Mouse (Mus musculus): ENCODE data around the gene Farp1. TPM values are rescaled to one million over a fixed set of nuclear protein-coding genes. Genes with fewer than 3 reads are reported as not detected.

Farp1 gene
- polyA plus RNA-seq, 1 experiment from 2014 or later = 33.8 TPM

- no peaks in the 10 kb centered on the region for H3K36me3 ChIP-seq (ENCODE audit: control insufficient read depth, insufficient read depth, low read length)
- H3K4me1 ChIP-seq (replicated peaks; ENCODE audit: control insufficient read depth, insufficient read depth, low read length) = no peaks in the 10 kb centered on the region
- no peak for DNase-seq (ENCODE audit: low spot score)
- no peaks in the 10 kb centered on the region for H3K9me3 ChIP-seq (ENCODE audit: control insufficient read depth, low read length)
- H3K4me3 ChIP-seq (ENCODE audit: low read depth, low read length) = no peak overlapping the region
- H3K27ac ChIP-seq (ENCODE audit: low read depth, low read length) = no peak overlapping the region
- 93% methylated on average over 1 of the region's 1 CpGs for WGBS
- no peak for ATAC-seq (replicated peaks; ENCODE audit: low FRiP score)
- H3K27me3 ChIP-seq (ENCODE audit: control insufficient read depth, insufficient read depth, low read length) = no peaks in the 10 kb centered on the region
- H3K9ac ChIP-seq (ENCODE audit: low read length) = no peak overlapping the region
- no peak overlapping the region for H3K4me2 ChIP-seq (ENCODE audit: low read depth, low read length, severe bottlenecking)
Measured at GRCm38 (mm10) chr14:121164866-121165265, 129.9 kb downstream of the Farp1 start.

- H3K27ac ChIP-seq (ENCODE audit: low read depth, low read length) = no peak overlapping the region
- no peaks in the 10 kb centered on the region for H3K36me3 ChIP-seq (ENCODE audit: control insufficient read depth, insufficient read depth, low read length)
- H3K27me3 ChIP-seq (ENCODE audit: control insufficient read depth, insufficient read depth, low read length) = no peaks in the 10 kb centered on the region
- no peaks in the 10 kb centered on the region for H3K9me3 ChIP-seq (ENCODE audit: control insufficient read depth, low read length)
- no peak overlapping the region for H3K4me2 ChIP-seq (ENCODE audit: low read depth, low read length, severe bottlenecking)
- H3K4me1 ChIP-seq (replicated peaks; ENCODE audit: control insufficient read depth, insufficient read depth, low read length) = no peaks in the 10 kb centered on the region
- no peak overlapping the region for H3K9ac ChIP-seq (ENCODE audit: low read length)
- no peak for ATAC-seq (replicated peaks; ENCODE audit: low FRiP score)
- DNase-seq (ENCODE audit: low spot score) = no peak
- H3K4me3 ChIP-seq (ENCODE audit: low read depth, low read length) = no peak overlapping the region
- WGBS = 73% methylated on average over 6 of the region's 6 CpGs
Measured at GRCm38 (mm10) chr14:121165408-121166037, 130.5 kb downstream of the Farp1 start.

DNA sequence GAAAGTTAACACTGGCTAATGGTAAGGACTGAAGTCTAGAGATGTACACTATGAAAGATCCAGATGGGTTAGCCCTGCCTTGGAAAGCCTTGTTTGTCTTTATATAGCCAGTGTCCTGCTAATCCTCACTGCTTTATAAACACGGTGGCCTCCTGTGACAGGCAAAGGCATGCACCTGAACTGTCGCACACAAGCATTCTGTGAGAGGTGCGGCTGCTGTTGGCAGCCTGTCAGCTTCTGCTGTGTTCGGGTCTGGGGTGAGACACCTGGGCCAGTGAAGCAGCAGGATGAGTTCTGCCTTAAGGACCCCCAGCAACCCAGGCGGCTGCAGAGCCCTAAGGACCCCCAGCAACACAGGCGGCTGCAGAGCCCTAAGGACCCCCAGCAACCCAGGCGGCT, 131.0 kb downstream of the Farp1 start:
- H3K4me1 ChIP-seq (replicated peaks; ENCODE audit: control insufficient read depth, insufficient read depth, low read length) = no peaks in the 10 kb centered on the region
- ATAC-seq (replicated peaks; ENCODE audit: low FRiP score) = no peak
- H3K9ac ChIP-seq (ENCODE audit: low read length) = no peak overlapping the region
- H3K9me3 ChIP-seq (ENCODE audit: control insufficient read depth, low read length) = no peaks in the 10 kb centered on the region
- no peak overlapping the region for H3K4me3 ChIP-seq (ENCODE audit: low read depth, low read length)
- no peak overlapping the region for H3K4me2 ChIP-seq (ENCODE audit: low read depth, low read length, severe bottlenecking)
- WGBS = 82% methylated on average over 7 of the region's 7 CpGs
- no peaks in the 10 kb centered on the region for H3K36me3 ChIP-seq (ENCODE audit: control insufficient read depth, insufficient read depth, low read length)
- H3K27me3 ChIP-seq (ENCODE audit: control insufficient read depth, insufficient read depth, low read length) = no peaks in the 10 kb centered on the region
- H3K27ac ChIP-seq (ENCODE audit: low read depth, low read length) = no peak overlapping the region
- DNase-seq (ENCODE audit: low spot score) = no peak

GRCm38 (mm10) chr14:121168716-121169115, 133.7 kb downstream of the Farp1 start:
- DNase-seq (ENCODE audit: low spot score) (no peak), ATAC-seq (replicated peaks; ENCODE audit: low FRiP score) (no peak)
- no peaks in the 10 kb centered on the region for H3K36me3 ChIP-seq (ENCODE audit: control insufficient read depth, insufficient read depth, low read length)
- peaks cover 13% of the 10 kb centered on the region for H3K4me1 ChIP-seq (replicated peaks; ENCODE audit: control insufficient read depth, insufficient read depth, low read length)
- 79% methylated on average over 3 of the region's 3 CpGs for WGBS
- no peak overlapping the region for H3K4me2 ChIP-seq (ENCODE audit: low read depth, low read length, severe bottlenecking)
- no peak overlapping the region for H3K4me3 ChIP-seq (ENCODE audit: low read depth, low read length)
- no peak overlapping the region for H3K9ac ChIP-seq (ENCODE audit: low read length)
- no peak overlapping the region for H3K27ac ChIP-seq (ENCODE audit: low read depth, low read length)
- no peaks in the 10 kb centered on the region for H3K27me3 ChIP-seq (ENCODE audit: control insufficient read depth, insufficient read depth, low read length)
- no peaks in the 10 kb centered on the region for H3K9me3 ChIP-seq (ENCODE audit: control insufficient read depth, low read length)

GRCm38 (mm10) chr14:121170321-121170720, 135.3 kb downstream of the Farp1 start:
- 88% methylated on average over 9 of the region's 9 CpGs for WGBS
- ATAC-seq (replicated peaks; ENCODE audit: low FRiP score) = no peak

DNA sequence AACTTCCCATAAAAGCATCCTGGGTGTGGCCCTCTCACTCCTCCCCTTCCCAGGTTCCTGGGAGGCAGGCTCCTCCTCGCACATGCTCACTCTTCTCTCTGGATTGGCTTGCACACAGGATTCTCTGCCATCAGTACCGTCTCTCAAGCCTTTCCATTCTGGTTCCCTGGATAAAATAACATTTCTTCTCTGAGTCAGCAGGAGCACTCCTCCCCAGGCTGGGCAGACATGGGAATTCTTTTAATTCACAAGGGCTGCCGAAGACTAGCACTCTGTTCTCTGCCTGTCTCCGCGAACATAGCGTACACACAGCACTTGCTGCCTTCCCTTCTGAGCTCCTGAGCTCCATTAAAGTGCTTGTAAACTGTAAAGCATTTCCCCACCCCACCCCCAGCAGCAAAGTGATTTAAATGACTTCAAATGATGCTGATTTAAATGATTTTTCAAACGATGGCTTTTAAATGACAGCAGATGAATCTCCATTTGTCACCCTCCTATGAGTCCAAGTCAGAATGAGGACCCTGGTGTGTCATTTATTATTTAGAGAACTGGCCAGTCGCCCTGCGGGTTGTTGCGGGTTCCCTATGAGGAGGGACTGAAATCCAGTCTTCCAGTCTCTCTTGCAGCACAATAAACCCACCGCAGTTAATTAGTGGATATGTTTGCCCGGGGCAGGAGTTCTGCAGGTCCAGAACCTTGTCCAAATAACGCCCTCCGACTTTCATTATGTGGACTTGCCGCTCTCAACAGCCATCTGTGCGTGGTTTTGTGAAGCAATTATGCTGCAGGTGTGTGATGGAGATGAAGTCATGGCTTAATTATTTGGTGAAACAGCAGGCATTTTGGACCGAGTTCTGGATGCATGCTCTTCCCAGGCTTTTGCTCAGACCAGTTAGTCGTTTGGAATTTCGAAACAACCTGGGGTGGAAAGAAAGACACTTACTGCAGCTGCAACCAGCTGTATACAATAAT, 137.4 kb downstream of the Farp1 start:
- H3K27ac ChIP-seq (ENCODE audit: low read depth, low read length) = peak overlapping the region; percentile 82
- no peaks in the 10 kb centered on the region for H3K27me3 ChIP-seq (ENCODE audit: control insufficient read depth, insufficient read depth, low read length)
- DNase-seq (ENCODE audit: low spot score) (no peak), ATAC-seq (replicated peaks; ENCODE audit: low FRiP score) (peak; percentile 63; the same call in 1 of the 2 replicates)
- H3K9me3 ChIP-seq (ENCODE audit: control insufficient read depth, low read length) = no peaks in the 10 kb centered on the region
- peak overlapping the region; percentile 23; the same call in 1 of the 2 replicates for H3K9ac ChIP-seq (ENCODE audit: low read length)
- H3K36me3 ChIP-seq (ENCODE audit: control insufficient read depth, insufficient read depth, low read length) = no peaks in the 10 kb centered on the region
- H3K4me3 ChIP-seq (ENCODE audit: low read depth, low read length) = no peak overlapping the region
- H3K4me1 ChIP-seq (replicated peaks; ENCODE audit: control insufficient read depth, insufficient read depth, low read length) = peaks cover 13% of the 10 kb centered on the region
- H3K4me2 ChIP-seq (ENCODE audit: low read depth, low read length, severe bottlenecking) = 0 out of 2 replicates have a peak overlapping the region, but pooled peaks have one; percentile 11
- WGBS = 43% methylated on average over 19 of the region's 19 CpGs

More at GRCm38 (mm10) chr14:121170321-121170720, 135.3 kb downstream of the Farp1 start:
- Histone ChIP-seq H3K9me3 (ENCODE audit: control insufficient read depth, low read length) (no peaks in the 10 kb centered on the region), H3K4me2 (ENCODE audit: low read depth, low read length, severe bottlenecking) (no peak overlapping the region), H3K27me3 (ENCODE audit: control insufficient read depth, insufficient read depth, low read length) (no peaks in the 10 kb centered on the region), H3K27ac (ENCODE audit: low read depth, low read length) (no peak overlapping the region), H3K4me3 (ENCODE audit: low read depth, low read length) (no peak overlapping the region), H3K9ac (ENCODE audit: low read length) (no peak overlapping the region), H3K36me3 (ENCODE audit: control insufficient read depth, insufficient read depth, low read length) (no peaks in the 10 kb centered on the region), H3K4me1 (replicated peaks; ENCODE audit: control insufficient read depth, insufficient read depth, low read length) (peaks cover 13% of the 10 kb centered on the region)
- DNase-seq (ENCODE audit: low spot score) = no peak

DNA sequence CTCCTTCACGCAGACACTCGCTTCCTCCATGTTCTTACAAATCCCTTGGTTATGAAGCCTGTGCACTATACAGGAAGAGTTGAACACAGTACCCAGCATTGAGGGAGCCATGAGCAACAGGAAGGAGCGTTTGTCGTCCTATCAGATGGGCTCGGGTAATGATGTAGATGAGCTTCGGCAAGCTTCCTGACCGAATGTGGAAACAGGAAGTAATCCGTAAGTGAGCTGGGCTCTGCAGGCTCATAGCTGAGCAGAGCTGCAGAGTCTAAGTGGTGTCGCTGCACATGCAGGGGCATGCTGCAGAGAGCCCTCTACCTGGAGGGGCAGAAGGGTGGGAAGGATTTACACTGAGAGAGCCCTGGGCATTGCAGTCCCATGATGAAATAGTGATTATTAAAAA, 140.4 kb downstream of the Farp1 start:
- Histone ChIP-seq H3K4me3 (ENCODE audit: low read depth, low read length) (no peak overlapping the region), H3K4me2 (ENCODE audit: low read depth, low read length, severe bottlenecking) (no peak overlapping the region), H3K4me1 (replicated peaks; ENCODE audit: control insufficient read depth, insufficient read depth, low read length) (peaks cover 16% of the 10 kb centered on the region), H3K27me3 (ENCODE audit: control insufficient read depth, insufficient read depth, low read length) (no peaks in the 10 kb centered on the region), H3K27ac (ENCODE audit: low read depth, low read length) (no peak overlapping the region), H3K36me3 (ENCODE audit: control insufficient read depth, insufficient read depth, low read length) (no peaks in the 10 kb centered on the region), H3K9ac (ENCODE audit: low read length) (no peak overlapping the region), H3K9me3 (ENCODE audit: control insufficient read depth, low read length) (no peaks in the 10 kb centered on the region)
- no peak for ATAC-seq (replicated peaks; ENCODE audit: low FRiP score)
- 85% methylated on average over 9 of the region's 9 CpGs for WGBS
- DNase-seq (ENCODE audit: low spot score) = no peak

- DNase-seq (ENCODE audit: low spot score) (no peak), ATAC-seq (replicated peaks; ENCODE audit: low FRiP score) (no peak)
- Histone ChIP-seq H3K4me1 (replicated peaks; ENCODE audit: control insufficient read depth, insufficient read depth, low read length) (peaks cover 16% of the 10 kb centered on the region), H3K4me3 (ENCODE audit: low read depth, low read length) (no peak overlapping the region), H3K36me3 (ENCODE audit: control insufficient read depth, insufficient read depth, low read length) (no peaks in the 10 kb centered on the region), H3K9me3 (ENCODE audit: control insufficient read depth, low read length) (no peaks in the 10 kb centered on the region), H3K9ac (ENCODE audit: low read length) (no peak overlapping the region), H3K27me3 (ENCODE audit: control insufficient read depth, insufficient read depth, low read length) (no peaks in the 10 kb centered on the region), H3K27ac (ENCODE audit: low read depth, low read length) (no peak overlapping the region), H3K4me2 (ENCODE audit: low read depth, low read length, severe bottlenecking) (no peak overlapping the region)
- 79% methylated on average over 4 of the region's 4 CpGs for WGBS
Measured at GRCm38 (mm10) chr14:121175861-121176260, 140.9 kb downstream of the Farp1 start.

Data from forebrain, embryonic 11.5 days (tissue).